ENCODE assay signal across 8 mouse cellular contexts in genomic region chr3:89159616-89160344, GRCm38 (mm10). TPM values are rescaled to one million over a fixed set of nuclear protein-coding genes. Genes with fewer than 3 reads are reported as not detected.
DNase-seq lines count a peak whose midpoint lies in the region; ATAC-seq lines count a peak whose summit lies in the region.

Gene Hcn3, minus strand, starts transcription at chr3:89160196.

- no peaks in the 10 kb centered on the region for H3K9me3 ChIP-seq in heart, embryonic 16.5 days (replicated peaks; ENCODE audit: control insufficient read depth, low read length)

- H3K4me2 ChIP-seq in heart, embryonic 16.5 days (ENCODE audit: low read depth, low read length): peak within 1 kb of the TSS; percentile 90

- WGBS in heart, embryonic 16.5 days: under 1% methylated on average over 63 of the region's 66 CpGs

- H3K9ac ChIP-seq in heart, embryonic 16.5 days (ENCODE audit: low read length): peak within 1 kb of the TSS; percentile 58

- peaks cover 13% of the 10 kb centered on the region for H3K4me1 ChIP-seq in heart, embryonic 16.5 days (ENCODE audit: control insufficient read depth, insufficient read depth, low read length)

- H3K36me3 ChIP-seq in heart, embryonic 16.5 days (ENCODE audit: control insufficient read depth, insufficient read depth): no peaks in the 10 kb centered on the region

- peak; percentile 72 to 73 for DNase-seq in CD8-positive naive resting alpha-beta T cell, adult 2 months (ENCODE audit: low read depth in 2 of 2, low spot score in 2 of 2)
- DNase-seq in R1 (ENCODE audit: low read depth, low spot score): peak; percentile 86
- DNase-seq in embryo, embryonic 11.5 days (ENCODE audit: low read depth, low spot score): peak; percentile 68
- DNase-seq in layer of hippocampus, postnatal 10 days (ENCODE audit: low spot score in 2 of 2): peak; percentile 70 to 79
- peak; percentile 68 for DNase-seq in lung, postnatal 14 days
- DNase-seq in retina, postnatal 1 day: peak; percentile 93

- no peak within 1 kb of the TSS for H3K27ac ChIP-seq in heart, embryonic 16.5 days (ENCODE audit: low read length)

- peak within 1 kb of the TSS; percentile 66 for H3K4me3 ChIP-seq in heart, embryonic 16.5 days (ENCODE audit: low read length)

- H3K27me3 ChIP-seq in heart, embryonic 16.5 days (ENCODE audit: control insufficient read depth, insufficient read depth, low read length): peaks cover 12% of the 10 kb centered on the region

- 0 out of 2 replicates have a peak, but pooled peaks have one; percentile 20 for ATAC-seq in heart, embryonic 16.5 days (replicated peaks; ENCODE audit: extremely low read depth, insufficient read depth, low FRiP score)
- no peak for ATAC-seq in monocyte, adult 5-6 weeks (replicated peaks; ENCODE audit: insufficient number of reproducible peaks, low FRiP score, low TSS enrichment, poor library complexity, severe bottlenecking)

RNA-seq across cellular contexts. Expression of gene Hcn3, which starts in this region (rescaled TPM):
- 0.70 and 0.76 TPM in 2 replicates for polyA plus RNA-seq in heart, embryonic 16.5 days (2015; fragmentation: Nextera tagmentation; extraction: Ambion mirVana)
- 10 to 100 TPM; 30.9 to 35.1 TPM for total RNA-seq in layer of hippocampus, postnatal 10 days (2021)
- not detected in 3 replicates for total RNA-seq in monocyte, adult 5-6 weeks (2017)

Comparison
In these comparisons a context has a peak if more than half of its experiments do, and no peak if none do; other contexts are left out.
1. RNA of gene Hcn3 (total RNA-seq): 30.9 to 35.1 TPM in layer of hippocampus, postnatal 10 days; not detected in monocyte, adult 5-6 weeks; every median in the first group is over 10 times any median in the second.
2. Peak in ATAC-seq, H3K4me3 ChIP-seq, H3K9ac ChIP-seq and H3K4me2 ChIP-seq in heart, embryonic 16.5 days; RNA of the gene not detected or under 1 TPM.
3. Peak in every context shown above with its lines, with median percentiles within 50 percentile points of each other: DNase-seq.